Mouse (Mus musculus): ENCODE data around the gene Plxnc1.

Gene Plxnc1

DNA sequence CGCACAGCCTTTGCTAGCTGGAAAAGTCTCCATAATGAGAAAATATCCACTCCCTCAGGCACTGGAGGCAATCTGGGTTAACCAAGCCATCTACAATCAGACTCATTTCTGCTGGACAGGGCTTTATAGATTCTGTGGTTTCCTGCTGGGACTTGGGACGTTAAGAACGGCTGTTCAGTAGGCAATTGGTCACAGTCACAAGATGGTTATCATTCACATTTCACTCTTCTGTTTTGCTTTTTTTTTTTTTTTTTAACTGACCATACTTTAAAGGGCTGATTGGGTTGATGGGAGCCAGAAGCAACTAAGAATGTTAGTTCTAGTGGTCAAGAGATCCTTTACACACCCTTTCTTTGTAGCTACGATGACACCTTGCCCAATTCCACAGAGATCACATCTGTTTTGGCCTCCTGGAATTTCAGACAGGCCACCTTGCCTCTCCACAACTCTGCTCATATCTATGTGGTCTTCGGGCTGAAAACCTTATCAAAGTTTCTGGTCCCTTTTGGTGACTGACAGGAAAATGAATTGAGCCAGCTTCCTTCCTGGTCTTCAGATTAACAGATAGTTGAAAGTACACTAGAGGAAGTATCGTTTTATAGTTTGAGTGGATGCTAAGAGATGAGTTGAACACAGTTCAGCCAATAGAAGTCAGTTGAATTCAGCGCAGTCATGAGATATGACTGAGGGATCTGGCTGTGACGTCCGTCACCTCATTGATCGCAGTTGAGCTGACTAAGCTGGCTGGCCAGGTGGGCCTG lies 3.5 kb upstream of the Plxnc1 start:
- DNase-seq (ENCODE audit: low spot score in 2 of 2): no peak

DNA sequence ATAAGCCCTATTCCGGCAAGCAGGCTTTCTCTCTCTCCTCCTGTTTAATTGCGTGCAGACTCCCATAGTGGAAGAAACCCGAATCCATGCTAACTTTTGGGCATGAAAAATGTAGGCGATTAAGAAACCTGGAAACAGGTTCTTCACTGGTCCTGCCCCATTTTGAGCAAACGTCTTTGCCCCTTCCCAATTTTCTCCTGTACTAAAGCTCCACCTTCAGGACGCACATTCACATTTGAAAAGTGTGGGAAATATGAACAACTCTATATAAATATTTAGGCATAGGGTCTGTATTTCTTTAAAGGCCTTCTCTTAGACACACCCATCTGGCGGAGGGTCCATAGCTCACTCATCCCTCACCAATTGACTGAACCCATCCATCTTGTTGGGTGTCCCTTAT lies 2.8 kb upstream of the Plxnc1 start:
- DNase-seq (ENCODE audit: low spot score in 2 of 2): no peak

DNA sequence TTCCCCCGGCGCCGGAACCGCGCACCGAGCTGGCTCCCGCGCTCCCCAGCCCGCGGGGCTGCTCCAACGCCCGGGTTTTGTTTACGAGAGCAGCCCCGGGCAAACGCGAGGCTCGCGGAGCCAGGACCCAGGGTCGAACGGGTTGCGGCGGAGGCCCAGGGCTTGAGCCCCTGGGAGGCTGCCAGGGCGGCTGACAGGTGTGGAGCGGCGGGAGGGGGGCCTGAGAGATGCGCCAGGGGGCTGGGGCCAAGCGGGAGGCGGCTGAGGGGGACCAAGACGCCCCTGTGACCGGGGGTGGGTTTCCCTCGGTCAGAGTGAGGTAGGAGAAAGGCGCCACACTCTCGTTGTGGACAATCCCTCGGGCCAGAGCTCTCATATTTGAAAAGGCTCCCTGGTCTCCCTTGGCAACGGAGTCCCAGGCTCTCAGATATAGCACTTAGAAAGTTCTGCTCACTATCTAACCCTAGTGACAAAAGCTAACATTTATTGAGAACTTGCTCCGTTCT lies 624 bp upstream of the Plxnc1 start:
- peak; percentile 59 to 60 for DNase-seq (ENCODE audit: low spot score in 2 of 2)

GRCm38 (mm10) chr10:94943846-94944690 lies 567 bp downstream of the Plxnc1 start:
- DNase-seq (ENCODE audit: low spot score in 2 of 2): peak; percentile 75 to 78

DNA sequence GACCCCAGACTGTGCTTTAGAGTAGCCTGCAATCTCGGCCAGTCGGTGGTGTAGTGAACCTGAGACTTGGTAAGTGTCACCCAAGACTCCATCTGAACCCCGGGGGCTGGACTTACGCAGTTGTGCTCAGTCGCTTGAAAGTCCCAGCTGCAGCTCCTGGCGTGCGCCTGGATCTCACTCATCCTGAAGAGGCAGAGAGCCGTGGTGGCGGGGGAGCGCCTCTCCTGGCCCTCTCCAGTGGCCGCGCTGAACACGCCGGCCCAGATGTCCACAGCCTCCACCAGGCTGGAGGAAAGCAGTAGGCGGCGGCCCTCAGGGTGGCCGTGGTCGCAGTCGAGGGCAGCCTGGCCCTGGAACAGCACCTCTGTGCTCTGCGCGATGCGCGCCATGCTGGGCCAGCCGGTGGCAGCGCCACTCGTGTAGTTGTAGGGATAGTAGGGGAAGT lies 1.2 kb downstream of the Plxnc1 start:
- DNase-seq (ENCODE audit: low spot score in 2 of 2): peak; percentile 61 to 62

DNA sequence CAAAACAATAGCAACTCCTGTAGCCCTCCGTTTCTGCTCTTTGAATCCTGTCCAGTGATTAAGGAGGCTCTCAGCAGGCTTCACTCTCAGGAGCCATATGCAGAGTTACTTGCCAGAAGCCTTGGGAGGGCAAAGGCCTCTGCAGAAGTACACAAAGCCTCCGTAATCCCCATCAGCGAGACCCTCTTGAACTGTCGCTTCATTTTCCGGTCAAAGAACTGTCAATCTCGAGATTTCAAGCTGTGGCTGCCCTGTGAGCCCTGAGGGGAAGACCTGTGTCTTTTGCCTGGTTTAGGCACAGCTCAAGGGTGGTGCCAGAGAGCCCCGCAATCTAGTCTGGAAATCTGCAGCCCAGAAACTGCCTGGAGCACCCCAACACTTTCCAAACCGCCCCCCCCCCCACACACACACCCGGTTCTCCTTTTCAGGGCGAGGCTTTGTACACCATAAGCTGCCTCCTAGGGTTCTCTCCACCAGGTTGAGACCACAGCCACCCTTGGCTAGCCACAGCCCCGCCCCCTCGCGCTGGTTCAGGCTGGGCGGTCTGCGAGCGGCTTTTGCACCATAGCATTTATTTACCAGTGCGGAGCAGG lies 2.1 kb downstream of the Plxnc1 start:
- no peak for DNase-seq (ENCODE audit: low spot score in 2 of 2)

GRCm38 (mm10) chr10:94941551-94941950 lies 3.1 kb downstream of the Plxnc1 start:
- DNase-seq (ENCODE audit: low spot score in 2 of 2): peak in 1 of 2 experiments; percentile 29

DNA sequence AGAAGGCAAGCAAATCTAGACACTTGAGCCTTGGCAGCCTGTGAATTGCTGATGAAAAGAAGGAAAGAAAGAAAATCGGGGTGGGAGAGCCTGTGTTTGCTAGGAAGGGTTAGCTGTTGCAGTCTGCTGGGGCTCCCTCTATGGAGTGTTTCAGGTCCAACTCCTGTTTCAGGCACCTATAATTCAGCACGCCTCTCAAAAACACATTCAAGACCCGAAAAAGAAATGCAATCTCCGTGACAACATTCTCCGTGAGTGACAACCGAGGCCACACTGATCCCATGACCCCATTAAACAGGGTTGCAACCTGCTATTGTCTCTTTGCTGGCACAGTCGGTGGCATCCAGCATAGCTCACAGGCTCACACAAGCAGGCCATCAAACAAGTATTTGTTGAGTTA lies 3.8 kb downstream of the Plxnc1 start:
- DNase-seq (ENCODE audit: low spot score in 2 of 2): peak in 1 of 2 experiments; percentile 35

GRCm38 (mm10) chr10:94940061-94940460 lies 4.6 kb downstream of the Plxnc1 start:
- no peak for DNase-seq (ENCODE audit: low spot score in 2 of 2)

DNA sequence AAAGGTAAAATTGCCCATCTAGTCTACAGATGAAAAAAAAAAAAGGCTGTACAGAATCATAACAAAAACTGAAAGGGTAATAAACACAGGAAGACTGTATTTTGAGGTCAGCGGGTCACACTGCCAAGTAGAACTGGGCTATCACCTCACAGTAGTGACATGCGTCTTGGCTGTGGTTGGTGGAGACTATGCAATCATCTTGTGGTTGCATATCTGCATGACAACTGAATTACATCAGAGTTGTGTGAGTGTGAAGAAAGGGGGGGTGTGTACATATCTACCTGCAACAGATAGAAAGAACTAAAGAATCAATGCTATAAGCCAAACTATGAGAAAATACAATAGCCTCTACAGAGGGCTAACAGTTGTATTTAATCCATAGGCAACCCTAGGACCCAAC lies 5.7 kb downstream of the Plxnc1 start:
- no peak for DNase-seq (ENCODE audit: low spot score in 2 of 2)

GRCm38 (mm10) chr10:94938320-94938719 lies 6.3 kb downstream of the Plxnc1 start:
- DNase-seq (ENCODE audit: low spot score in 2 of 2): no peak

DNA sequence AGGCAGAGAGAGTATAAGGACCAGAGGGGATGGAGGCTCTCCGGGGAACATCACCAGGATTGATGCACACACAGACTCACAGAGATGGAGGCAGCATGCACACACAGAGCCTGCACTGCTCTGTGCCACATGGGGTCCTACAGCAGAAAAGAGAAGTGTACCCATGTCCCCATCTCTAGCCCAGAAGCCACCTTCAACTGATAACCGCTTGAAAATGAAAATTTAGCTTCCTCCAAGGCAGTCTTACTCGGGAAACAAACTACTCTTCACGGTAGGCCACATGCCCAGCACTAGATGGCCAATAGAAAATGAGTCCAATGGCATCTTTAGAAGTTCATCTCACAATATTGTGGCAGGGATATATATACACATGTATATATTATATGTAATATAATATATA lies 9.4 kb downstream of the Plxnc1 start:
- no peak for DNase-seq (ENCODE audit: low spot score in 2 of 2)

GRCm38 (mm10) chr10:94934151-94934614 lies 10.5 kb downstream of the Plxnc1 start:
- no peak for DNase-seq (ENCODE audit: low spot score in 2 of 2)

DNA sequence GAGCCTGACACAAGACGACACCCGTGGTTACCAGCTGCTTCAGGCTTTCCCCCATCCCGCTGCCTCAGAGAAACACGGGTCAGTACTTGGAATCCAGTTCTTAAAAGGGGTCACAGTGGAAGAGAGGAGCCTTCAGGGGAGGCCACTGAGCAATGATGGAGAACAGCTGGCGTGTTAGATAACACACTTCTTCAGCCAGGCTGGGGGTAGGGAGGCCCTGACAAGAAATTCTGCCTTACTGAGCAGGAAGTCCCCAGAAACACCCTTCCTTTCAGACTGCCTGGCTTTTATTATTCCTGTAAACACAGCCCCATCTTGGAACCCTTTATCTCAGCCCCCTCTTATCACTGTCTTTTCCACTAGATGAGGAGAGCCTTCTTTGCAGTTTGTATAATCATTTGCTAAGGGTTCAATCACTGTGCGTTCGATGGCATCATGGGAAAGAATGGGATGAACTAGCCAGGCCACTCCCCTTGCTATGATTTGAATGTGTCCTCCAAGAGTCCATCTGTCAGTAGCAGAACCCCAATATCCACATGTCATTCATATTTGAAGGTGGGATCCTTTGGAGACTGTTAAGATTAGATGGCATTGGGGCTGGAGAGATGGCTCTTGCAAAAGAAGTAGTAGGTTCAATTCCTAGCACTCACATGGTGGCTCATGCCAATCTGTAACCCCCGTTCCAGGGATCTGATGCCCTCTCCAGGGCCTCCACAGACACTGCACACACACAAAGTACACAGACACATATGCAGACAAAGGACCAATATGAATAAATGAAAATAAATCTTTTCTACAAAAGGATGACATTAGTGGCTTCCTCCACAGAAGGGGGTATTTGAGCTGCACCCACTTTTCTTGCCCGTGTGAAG lies 12.4 kb downstream of the Plxnc1 start:
- no peak for DNase-seq (ENCODE audit: low spot score in 2 of 2)

- no peak for DNase-seq (ENCODE audit: low spot score in 2 of 2)
Measured at GRCm38 (mm10) chr10:94928164-94928563, 16.5 kb downstream of the Plxnc1 start.

DNA sequence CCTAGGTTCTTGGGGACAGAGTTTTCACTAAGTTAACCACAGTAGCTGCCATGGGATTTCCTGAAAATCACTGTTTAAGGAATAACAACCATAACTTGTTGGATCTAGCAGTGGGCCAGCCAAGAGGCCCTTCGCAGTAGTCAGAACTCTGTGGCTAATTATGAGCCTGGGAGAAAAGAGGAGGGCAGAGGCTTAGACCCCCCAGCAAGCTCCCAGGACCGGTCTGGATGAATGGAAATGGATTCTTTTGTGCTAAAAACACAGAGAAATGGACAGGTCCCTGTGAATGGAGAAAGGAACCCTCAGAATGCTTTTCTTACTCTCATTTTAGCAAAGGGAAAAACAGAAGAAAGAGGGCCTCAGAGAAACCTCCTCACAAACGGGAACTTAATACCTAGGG lies 18.3 kb downstream of the Plxnc1 start:
- no peak for DNase-seq (ENCODE audit: low spot score in 2 of 2)

- DNase-seq (ENCODE audit: low spot score in 2 of 2): no peak
Measured at GRCm38 (mm10) chr10:94924878-94925277, 19.8 kb downstream of the Plxnc1 start.

DNA sequence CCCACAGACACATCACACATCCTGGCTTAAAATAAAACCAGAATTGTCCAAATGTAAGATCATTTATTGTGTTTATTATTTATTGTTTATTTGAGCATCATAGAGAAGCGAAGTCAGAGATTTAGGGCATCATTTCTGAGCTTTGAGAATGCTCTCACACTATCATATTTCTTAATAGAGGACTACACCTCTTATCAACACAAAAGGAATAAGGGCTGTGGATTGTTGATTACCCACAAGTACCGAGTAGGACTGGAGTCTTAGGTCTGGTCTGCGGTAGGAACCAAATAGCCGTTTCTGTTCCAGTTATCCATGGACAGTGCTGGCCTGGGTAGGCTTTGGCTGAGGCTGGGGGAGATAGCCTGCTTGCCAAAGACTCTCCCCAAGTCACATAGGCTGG lies 20.2 kb downstream of the Plxnc1 start:
- DNase-seq (ENCODE audit: low spot score in 2 of 2): no peak

- DNase-seq (ENCODE audit: low spot score in 2 of 2): no peak
Measured at GRCm38 (mm10) chr10:94923337-94923762, 21.3 kb downstream of the Plxnc1 start.

GRCm38 (mm10) chr10:94922848-94923247 lies 21.8 kb downstream of the Plxnc1 start:
- DNase-seq (ENCODE audit: low spot score in 2 of 2): no peak

DNA sequence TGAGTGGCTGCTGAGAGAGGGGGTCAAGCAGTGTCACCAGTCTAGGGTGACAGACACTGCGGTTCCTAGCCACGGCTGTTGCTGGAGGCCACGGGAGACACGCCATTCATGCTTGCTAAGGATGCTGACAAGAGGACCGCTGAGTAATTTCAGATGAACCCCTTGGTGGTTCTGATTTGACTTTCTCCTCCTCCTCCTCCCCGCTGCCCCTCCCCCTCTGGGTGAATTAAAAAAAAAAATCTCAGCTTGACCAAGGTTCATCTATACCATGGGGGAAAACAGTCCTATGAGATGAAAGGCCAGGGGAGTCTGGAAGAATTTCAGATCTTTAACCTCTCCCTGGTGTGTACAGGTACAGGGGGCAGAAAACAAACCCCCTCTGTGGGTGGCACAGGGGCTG lies 22.9 kb downstream of the Plxnc1 start:
- no peak for DNase-seq (ENCODE audit: low spot score in 2 of 2)

Measured in right cerebral cortex, postnatal 10 days (tissue).